Mouse (Mus musculus): Measurements from ENCODE around the gene Card10. TPM values are rescaled to one million over a fixed set of nuclear protein-coding genes. Genes with fewer than 3 reads are reported as not detected.
A peak's percentile ranks its signal among the peaks of the same experiment; 100 is the strongest.

Card10 gene
- polyA plus RNA-seq, 1 experiment: 28.3 TPM

DNA sequence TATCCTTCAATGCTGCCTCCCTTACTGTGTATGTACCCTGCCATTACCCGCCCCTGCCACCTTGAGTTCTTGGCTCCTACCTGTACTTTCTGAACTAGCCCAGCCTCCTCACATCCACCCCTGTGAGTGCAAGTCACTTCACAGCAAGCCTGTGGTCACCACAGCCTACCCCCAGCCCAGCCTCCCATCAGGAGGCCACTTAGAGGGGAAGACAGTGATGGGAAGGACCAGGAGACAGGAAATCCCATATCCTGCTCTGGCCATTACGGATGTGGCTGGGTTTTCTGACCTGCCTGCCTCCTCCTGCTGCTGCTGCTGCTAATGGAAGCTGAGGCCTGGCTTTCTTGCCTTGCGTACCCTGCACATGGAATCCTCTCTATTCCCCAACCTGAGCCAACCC, 14.8 kb downstream of the Card10 start:
- TF ChIP-seq CTCF (IDR thresholded peaks at IDR 0.05; ENCODE audit: extremely low read depth, insufficient read length, insufficient replicate concordance, low read depth, low read length): no peak
- no peak for TF ChIP-seq POLR2A (IDR thresholded peaks at IDR 0.05; ENCODE audit: low read depth, low read length)
- H3K36me3 ChIP-seq (ENCODE audit: control insufficient read depth, insufficient read depth, low read length): peaks cover 22% of the 10 kb centered on the region
- H3K27me3 ChIP-seq (ENCODE audit: control insufficient read depth, insufficient read depth, low read length): no peaks in the 10 kb centered on the region
- H3K4me3 ChIP-seq (ENCODE audit: low read depth, low read length): no peak overlapping the region
- 77% methylated on average over 3 of the region's 3 CpGs for WGBS
- H3K4me1 ChIP-seq (ENCODE audit: control insufficient read depth, insufficient read depth, insufficient read length, low read length): peaks cover 38% of the 10 kb centered on the region
- H3K27ac ChIP-seq (ENCODE audit: insufficient read depth, low read depth, low read length): peak overlapping the region; percentile 42

DNA sequence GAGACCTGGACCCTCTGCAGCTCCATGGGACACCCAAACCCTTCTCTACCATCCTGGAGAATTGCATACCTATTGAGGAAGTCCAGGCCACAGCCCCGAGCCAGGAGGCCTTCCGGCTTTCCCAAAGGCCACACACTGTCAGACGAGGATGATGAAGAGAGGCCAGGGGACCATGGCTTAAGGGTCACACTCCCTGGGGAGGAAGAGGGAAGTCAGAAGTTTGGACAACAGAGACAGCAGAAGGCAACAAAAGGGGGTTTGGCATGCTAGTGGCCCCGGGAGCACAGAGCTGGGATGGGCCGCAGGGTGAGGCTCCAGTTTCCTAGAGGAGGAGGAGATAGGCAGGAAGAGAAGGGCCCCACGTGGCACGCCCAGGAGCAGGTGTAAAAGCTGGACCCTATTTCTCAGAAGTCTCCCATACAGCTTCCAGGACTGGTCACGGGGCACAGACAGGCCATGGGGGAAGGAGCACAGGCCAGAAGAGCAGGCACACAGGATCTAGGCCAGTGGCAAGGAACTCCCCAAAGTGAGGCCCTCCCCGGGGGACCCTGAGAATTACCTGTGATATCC, 15.5 kb downstream of the Card10 start:
- Histone ChIP-seq H3K4me1 (ENCODE audit: control insufficient read depth, insufficient read depth, insufficient read length, low read length) (peaks cover 38% of the 10 kb centered on the region), H3K4me3 (ENCODE audit: low read depth, low read length) (no peak overlapping the region), H3K27me3 (ENCODE audit: control insufficient read depth, insufficient read depth, low read length) (no peaks in the 10 kb centered on the region), H3K27ac (ENCODE audit: insufficient read depth, low read depth, low read length) (peak overlapping the region; percentile 42), H3K36me3 (ENCODE audit: control insufficient read depth, insufficient read depth, low read length) (peaks cover 22% of the 10 kb centered on the region)
- WGBS: 30% methylated on average over 9 of the region's 9 CpGs
- TF ChIP-seq CTCF (IDR thresholded peaks at IDR 0.05; ENCODE audit: extremely low read depth, insufficient read length, insufficient replicate concordance, low read depth, low read length): no peak
- TF ChIP-seq POLR2A (IDR thresholded peaks at IDR 0.05; ENCODE audit: low read depth, low read length): 0 out of 2 replicates have a peak, but pooled peaks have one; percentile 2

DNA sequence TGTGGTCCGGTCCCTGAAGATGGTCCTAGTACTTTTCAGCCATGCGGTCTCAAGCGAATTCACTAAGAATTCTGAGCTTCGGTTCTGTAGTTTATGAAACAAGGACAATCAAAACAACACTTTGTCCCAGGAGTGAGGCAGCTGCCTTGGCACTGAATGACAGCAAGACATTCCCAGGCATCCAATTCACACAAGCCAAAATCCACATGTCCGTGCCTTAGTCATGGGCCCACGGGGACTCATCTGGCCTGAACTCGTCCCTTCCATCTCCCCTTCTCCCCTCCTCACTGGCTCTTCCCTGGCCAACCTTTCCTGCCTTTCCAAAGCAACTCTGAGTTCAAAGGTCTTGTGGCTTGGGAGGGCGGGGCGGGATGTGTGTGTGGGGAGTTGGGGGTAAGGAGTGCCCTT, 16.4 kb downstream of the Card10 start:
- Histone ChIP-seq H3K4me1 (ENCODE audit: control insufficient read depth, insufficient read depth, insufficient read length, low read length) (peaks cover 40% of the 10 kb centered on the region), H3K36me3 (ENCODE audit: control insufficient read depth, insufficient read depth, low read length) (peaks cover 16% of the 10 kb centered on the region), H3K27ac (ENCODE audit: insufficient read depth, low read depth, low read length) (no peak overlapping the region), H3K4me3 (ENCODE audit: low read depth, low read length) (no peak overlapping the region), H3K27me3 (ENCODE audit: control insufficient read depth, insufficient read depth, low read length) (no peaks in the 10 kb centered on the region)
- 66% methylated on average over 9 of the region's 9 CpGs for WGBS
- no peak for TF ChIP-seq POLR2A (IDR thresholded peaks at IDR 0.05; ENCODE audit: low read depth, low read length)
- TF ChIP-seq CTCF (IDR thresholded peaks at IDR 0.05; ENCODE audit: extremely low read depth, insufficient read length, insufficient replicate concordance, low read depth, low read length): no peak

DNA sequence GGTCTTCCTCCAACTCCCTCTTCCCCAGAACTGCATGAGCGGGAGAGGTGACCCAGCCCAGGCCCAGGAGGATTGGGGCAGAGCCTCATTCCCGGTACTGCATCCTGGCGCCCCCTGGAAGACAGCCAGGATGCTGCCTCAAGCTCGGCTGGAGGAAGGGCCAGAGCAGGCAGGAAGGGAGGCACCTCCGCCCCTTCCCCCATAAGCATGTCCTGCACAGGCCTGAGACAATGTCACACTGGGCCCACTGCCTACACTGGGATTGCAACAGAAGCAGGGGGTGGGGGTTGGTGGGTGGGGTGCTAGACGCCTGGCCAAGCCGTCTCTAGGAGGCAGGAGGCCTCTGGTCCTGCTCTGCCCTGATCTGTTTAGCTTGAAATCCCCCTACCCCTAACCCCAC, 16.9 kb downstream of the Card10 start:
- 58% methylated on average over 7 of the region's 7 CpGs for WGBS
- Histone ChIP-seq H3K36me3 (ENCODE audit: control insufficient read depth, insufficient read depth, low read length) (peaks cover 15% of the 10 kb centered on the region), H3K4me1 (ENCODE audit: control insufficient read depth, insufficient read depth, insufficient read length, low read length) (peaks cover 42% of the 10 kb centered on the region), H3K27ac (ENCODE audit: insufficient read depth, low read depth, low read length) (no peak overlapping the region), H3K27me3 (ENCODE audit: control insufficient read depth, insufficient read depth, low read length) (no peaks in the 10 kb centered on the region), H3K4me3 (ENCODE audit: low read depth, low read length) (no peak overlapping the region)
- TF ChIP-seq POLR2A (IDR thresholded peaks at IDR 0.05; ENCODE audit: low read depth, low read length) (no peak), CTCF (IDR thresholded peaks at IDR 0.05; ENCODE audit: extremely low read depth, insufficient read length, insufficient replicate concordance, low read depth, low read length) (no peak)

DNA sequence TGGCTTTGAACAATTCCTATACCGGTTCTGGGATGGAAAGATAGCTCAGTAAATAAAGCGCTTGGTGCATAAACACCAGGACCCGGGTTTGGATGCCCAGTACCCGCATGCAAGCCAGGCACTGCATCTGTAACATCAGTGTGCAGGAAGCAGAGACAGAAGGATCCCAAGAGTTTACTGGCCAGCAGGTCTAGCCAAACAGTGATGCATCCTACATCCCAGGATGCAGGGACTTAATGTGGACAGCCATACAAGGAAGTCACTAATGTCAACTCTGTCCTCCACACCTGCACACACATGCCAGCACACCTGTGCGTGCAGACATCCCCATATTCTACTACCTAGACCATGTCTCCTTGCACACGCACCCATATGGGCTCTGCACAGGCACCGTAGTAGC, 17.6 kb downstream of the Card10 start:
- no peak overlapping the region for H3K4me3 ChIP-seq (ENCODE audit: low read depth, low read length)
- H3K36me3 ChIP-seq (ENCODE audit: control insufficient read depth, insufficient read depth, low read length): peaks cover 14% of the 10 kb centered on the region
- TF ChIP-seq POLR2A (IDR thresholded peaks at IDR 0.05; ENCODE audit: low read depth, low read length): no peak
- no peak for TF ChIP-seq CTCF (IDR thresholded peaks at IDR 0.05; ENCODE audit: extremely low read depth, insufficient read length, insufficient replicate concordance, low read depth, low read length)
- H3K4me1 ChIP-seq (ENCODE audit: control insufficient read depth, insufficient read depth, insufficient read length, low read length): peaks cover 40% of the 10 kb centered on the region
- no peak overlapping the region for H3K27ac ChIP-seq (ENCODE audit: insufficient read depth, low read depth, low read length)
- 89% methylated on average over 7 of the region's 7 CpGs for WGBS
- no peaks in the 10 kb centered on the region for H3K27me3 ChIP-seq (ENCODE audit: control insufficient read depth, insufficient read depth, low read length)

DNA sequence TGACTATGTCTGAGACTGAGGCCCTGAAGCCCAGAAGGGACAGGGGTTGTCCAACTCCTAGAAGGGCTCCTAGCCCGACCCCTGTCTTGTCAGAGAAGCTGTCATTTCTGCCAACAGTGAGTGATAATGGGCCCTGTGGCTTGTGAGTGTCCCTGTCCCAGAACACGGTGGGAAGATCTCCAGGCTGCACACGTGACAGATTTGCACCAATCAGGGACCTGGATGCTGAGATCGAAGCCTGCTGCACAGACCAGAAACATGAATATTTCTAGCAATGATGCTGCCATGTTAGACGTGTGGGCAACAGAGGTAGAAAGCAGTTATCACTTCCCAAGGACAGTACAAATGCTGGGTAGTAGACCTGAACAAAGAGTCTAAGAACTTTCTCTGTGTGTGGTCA, 18.3 kb downstream of the Card10 start:
- TF ChIP-seq CTCF (IDR thresholded peaks at IDR 0.05; ENCODE audit: extremely low read depth, insufficient read length, insufficient replicate concordance, low read depth, low read length) (no peak), POLR2A (IDR thresholded peaks at IDR 0.05; ENCODE audit: low read depth, low read length) (no peak)
- Histone ChIP-seq H3K36me3 (ENCODE audit: control insufficient read depth, insufficient read depth, low read length) (peaks cover 12% of the 10 kb centered on the region), H3K27ac (ENCODE audit: insufficient read depth, low read depth, low read length) (no peak overlapping the region), H3K4me3 (ENCODE audit: low read depth, low read length) (no peak overlapping the region), H3K4me1 (ENCODE audit: control insufficient read depth, insufficient read depth, insufficient read length, low read length) (peaks cover 32% of the 10 kb centered on the region), H3K27me3 (ENCODE audit: control insufficient read depth, insufficient read depth, low read length) (no peaks in the 10 kb centered on the region)
- 85% methylated on average over 5 of the region's 5 CpGs for WGBS

DNA sequence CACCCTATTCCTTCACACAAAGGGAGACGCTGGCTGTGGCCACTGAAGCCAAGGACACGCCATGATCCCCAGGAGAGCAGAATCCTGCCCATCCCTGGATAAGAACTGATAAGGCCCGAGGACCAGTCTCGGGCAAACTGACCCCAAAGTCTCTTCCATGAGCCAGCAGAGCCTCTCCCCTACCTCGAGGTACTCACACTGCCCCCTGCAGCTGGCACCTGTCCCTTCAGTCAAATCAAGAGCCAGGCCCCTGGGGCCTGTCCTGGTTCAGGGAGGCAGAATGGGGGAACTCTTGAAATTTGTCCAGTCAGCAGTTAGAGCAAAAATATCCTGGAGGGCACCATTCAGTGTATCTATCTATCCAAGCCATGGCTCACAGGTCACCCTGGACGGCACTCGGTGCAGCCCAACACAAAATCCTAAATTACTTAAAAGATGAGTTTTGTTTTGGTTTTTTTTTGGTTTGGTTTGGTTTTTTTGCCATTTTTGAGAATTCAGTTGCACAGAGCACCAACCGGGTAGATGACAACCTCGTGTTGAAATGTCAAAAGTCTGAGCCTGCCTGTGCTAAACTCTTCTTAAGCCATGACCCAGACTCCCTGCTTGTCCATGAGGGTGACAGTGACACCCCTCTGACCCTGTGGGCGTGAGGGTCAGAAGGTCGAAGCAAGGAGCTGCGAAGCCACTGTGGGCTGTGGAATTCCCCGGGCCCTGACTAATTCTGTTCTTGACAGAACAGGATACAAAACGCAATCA, 20.3 kb downstream of the Card10 start:
- Histone ChIP-seq H3K27me3 (ENCODE audit: control insufficient read depth, insufficient read depth, low read length) (no peaks in the 10 kb centered on the region), H3K27ac (ENCODE audit: insufficient read depth, low read depth, low read length) (no peak overlapping the region), H3K4me3 (ENCODE audit: low read depth, low read length) (no peak overlapping the region), H3K4me1 (ENCODE audit: control insufficient read depth, insufficient read depth, insufficient read length, low read length) (peaks cover 33% of the 10 kb centered on the region), H3K36me3 (ENCODE audit: control insufficient read depth, insufficient read depth, low read length) (peaks cover 12% of the 10 kb centered on the region)
- 78% methylated on average over 14 of the region's 14 CpGs for WGBS
- no peak; the same call in 1 of the 2 replicates for TF ChIP-seq CTCF (IDR thresholded peaks at IDR 0.05; ENCODE audit: extremely low read depth, insufficient read length, insufficient replicate concordance, low read depth, low read length)

Data from small intestine, adult 2 months (tissue).